Mouse (Mus musculus) right cerebral cortex, adult 18-20 months (tissue): ENCODE results near the gene Gm6803.
"Not testable (repeated sequence)": the region's sequence is repeated elsewhere in the genome, so short reads cannot be mapped to it uniquely, and the experiment has no call there.

Experiments used
- DNase-seq: peaks from one replicate; pipeline ENCODE4 v3.0.0; 2022; ENCODE audit warnings: mixed read lengths

Gene Gm6803

DNA sequence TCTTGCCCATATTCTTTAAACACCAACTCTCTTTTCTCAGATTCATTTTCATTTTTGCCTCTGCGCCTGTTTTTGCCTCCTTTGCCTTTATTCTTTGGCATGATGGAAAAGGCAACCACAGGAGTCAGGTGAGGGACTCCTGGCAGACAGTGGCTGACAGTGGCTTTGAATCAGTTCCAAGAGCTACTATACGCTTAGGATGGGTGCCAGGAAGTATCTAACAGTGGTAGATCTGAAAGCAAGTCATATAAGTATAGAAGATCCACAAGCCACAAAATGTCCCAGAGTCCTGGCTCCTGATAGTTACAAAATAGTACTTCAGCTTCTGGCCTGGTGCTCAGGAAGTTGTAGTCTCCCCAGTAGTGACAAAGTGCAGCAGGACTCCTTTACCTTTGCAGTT lies at the start of gene Gm6803:
Gene Gm6803 (minus strand): TSS at position 101 of the 400 bp plus-strand sequence.
- not testable (repeated sequence) for DNase-seq

DNA sequence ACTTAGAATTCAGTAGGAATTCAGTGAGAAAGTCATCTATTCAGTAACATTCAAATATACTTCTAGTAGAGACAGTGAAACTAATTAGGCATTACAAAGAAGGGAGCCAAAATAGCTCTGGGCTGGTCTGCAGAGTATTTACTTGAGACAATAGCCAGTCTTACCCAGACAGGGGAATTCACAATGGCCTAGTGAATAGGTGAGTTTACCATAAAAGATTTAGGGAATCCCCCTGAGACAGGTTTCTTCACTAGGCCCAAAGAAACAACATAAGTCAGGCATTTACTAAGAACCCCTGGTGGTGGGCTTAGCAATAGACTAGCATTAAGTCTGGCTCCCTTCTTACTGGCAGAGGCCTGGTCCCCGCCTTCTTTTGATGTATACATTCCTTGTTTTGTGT lies 26.7 kb upstream of the Gm6803 start:
- not testable (repeated sequence) for DNase-seq

DNA sequence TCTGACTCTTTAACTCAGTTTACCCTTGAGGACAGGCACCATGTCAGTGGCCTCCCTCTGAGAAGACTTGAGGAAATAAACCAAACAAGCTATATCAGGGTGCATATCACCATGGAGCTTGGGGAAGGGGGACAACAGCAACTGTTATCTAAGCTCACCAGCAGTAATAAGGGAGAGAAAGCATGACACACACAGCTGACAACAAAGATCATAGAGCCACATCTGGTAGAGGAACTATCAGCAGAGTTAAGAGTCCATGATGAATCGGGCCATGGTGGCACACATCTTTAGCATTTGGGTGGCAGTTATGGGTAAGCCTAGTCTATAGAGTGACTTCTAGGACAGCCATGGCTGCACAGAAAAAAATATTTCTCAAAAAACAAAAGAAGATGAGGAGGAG lies 21.1 kb upstream of the Gm6803 start:
- not testable (repeated sequence) for DNase-seq

DNA sequence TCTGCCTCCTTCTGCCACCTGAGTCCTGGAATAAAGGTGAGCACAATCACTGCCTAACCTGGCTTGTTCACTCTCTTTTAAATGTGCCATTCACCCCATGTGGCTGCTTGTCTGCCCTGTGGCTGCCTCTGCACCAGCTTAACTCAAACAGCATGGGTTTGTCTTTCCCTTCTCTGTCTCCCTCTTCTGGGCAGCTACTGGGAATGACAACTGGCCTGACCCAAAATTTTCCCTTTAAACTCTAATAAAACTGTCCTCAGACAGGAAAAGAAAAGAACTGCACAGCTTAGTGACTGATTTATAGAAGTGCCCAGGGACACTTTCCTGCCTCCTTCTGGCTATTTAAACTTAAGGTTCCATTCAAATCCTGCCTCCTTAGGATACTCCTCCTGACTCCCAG lies 20.5 kb upstream of the Gm6803 start:
- DNase-seq: peak; percentile 0

DNA sequence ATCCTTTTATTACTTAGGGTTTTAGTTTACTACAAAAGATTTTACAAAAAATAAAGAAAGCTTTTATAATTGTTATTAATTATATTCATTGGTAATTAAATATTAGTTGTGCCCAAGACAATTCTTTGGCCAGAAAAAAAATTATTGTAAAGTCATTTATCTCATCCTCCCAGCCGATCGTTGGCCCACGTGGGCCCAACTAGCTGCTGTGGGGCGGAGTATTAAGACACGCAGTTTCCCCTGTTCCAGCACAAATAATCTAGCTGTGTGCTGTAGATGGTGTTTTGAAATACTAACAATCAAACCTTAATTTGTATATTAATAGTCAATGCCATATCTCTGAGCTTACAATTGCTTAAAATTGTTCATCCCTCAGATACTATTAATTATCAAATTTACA lies 13.7 kb upstream of the Gm6803 start:
- DNase-seq: not testable (repeated sequence)

DNA sequence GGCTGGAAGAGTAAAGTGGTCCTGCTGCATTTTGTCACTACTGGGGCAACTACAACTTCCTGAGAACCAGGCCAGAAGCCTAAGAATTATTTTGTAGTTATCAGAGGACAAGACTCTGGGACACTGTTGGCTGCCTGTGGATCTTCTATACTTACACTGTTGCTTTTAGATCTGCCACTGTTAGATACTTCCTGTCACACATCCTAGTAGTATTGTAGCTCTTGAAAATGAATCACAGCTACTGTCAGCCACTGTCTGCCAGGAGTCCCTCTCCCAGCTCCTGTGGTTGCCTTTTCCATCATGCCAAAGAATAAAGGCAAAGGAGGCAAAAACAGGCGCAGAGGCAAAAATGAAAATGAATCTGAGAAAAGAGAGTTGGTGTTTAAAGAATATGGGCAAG lies 8.1 kb upstream of the Gm6803 start, which contains the start of gene Gm2056:
Gene Gm2056 (plus strand): TSS at position 301 of the 400 bp plus-strand sequence.
- DNase-seq: not testable (repeated sequence)

DNA sequence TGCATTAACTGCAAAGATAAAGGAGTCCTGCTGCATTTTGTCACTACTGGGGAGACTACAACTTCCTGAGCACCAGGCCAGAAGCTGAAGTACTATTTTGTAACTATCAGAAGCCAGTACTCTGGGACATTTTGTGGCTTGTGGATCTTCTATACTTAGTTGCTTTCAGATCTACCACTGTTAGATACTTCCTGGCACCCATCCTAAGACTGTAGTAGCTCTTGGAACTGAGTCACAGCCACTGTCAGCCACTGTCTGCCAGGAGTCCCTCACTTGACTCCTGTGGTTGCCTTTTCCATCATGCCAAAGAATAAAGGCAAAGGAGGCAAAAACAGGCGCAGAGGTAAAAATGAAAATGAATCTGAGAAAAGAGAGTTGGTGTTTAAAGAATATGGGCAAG lies 7.0 kb downstream of the Gm6803 start, which contains the start of gene Gm2075:
Gene Gm2075 (plus strand): TSS at position 301 of the 400 bp plus-strand sequence.
- not testable (repeated sequence) for DNase-seq

DNA sequence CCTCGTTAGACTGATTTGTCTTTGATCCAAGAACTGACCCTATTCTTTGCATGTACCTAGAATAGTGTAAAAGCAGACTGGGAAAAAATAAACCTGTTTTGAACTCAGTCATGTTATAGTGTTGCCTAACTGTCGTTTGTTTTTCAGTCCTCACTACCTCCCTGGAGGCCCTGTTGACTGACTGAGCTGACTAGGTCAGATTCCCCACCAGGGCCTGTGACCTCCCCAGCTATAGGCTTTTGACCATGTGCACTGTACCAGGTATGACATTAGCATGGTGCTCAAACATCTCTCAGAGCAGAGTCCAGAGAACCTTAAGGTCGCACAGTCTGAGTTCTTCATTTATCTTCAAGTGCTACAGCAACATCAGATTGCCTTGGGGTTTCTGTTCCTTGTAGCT lies 14.5 kb downstream of the Gm6803 start:
- DNase-seq: not testable (repeated sequence)

DNA sequence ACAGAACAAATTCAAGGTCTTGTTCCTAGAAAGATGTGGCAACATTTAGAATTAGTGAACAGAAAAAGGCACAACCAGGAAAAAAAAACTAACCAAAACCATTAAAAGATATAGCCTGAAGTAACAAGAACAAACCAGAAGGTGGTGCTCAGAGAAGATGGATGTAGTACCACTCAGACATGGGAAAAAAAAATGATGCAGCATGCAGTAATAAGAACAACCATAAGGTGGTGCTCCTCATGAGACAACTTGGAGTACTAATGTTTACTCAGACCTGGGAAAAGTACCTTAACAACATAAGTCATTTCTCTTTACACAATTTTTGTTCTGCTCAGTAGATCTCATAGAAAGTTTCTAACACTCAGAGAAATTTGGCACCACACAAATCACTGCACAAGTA lies 34.6 kb downstream of the Gm6803 start:
- peak; percentile 10 for DNase-seq
